Mouse (Mus musculus) heart, adult 2 months (tissue): ENCODE measurements at regions not wholly inside any gene's neighbourhood (a gene's known extent, or its start where the extent isn't known, plus 50 kb on each side); places are given as distances from the start of the nearest gene placed in this dataset.
"Not testable (repeated sequence)": the region's sequence is repeated elsewhere in the genome, so short reads cannot be mapped to it uniquely, and the experiment has no call there.

ENCODE experiments used
- DNase-seq, 2 experiments: peaks; one replicate each; pipeline ENCODE4 v3.0.0; 2021
- H3K27ac ChIP-seq: fragments of 200-600 bp; 2 replicates; pipeline ENCODE4 v1.8.1; 2022
- H3K27me3 ChIP-seq: fragments of 200-500 bp; 2 replicates; pipeline ENCODE4 v1.6.1; 2012; ENCODE audit warnings: mild to moderate bottlenecking, low read length, inconsistent platforms, mixed read lengths; ENCODE audit not compliant: control insufficient read depth, insufficient read depth
- H3K36me3 ChIP-seq: fragments of 200-500 bp; 2 replicates; pipeline ENCODE4 v1.6.1; 2012; ENCODE audit warnings: low read length, inconsistent platforms; ENCODE audit not compliant: control insufficient read depth, insufficient read depth
- H3K4me1 ChIP-seq: fragments of 200-500 bp; 2 replicates; pipeline ENCODE4 v1.6.1; 2011; ENCODE audit warnings: low read length; ENCODE audit not compliant: control insufficient read depth, insufficient read depth
- H3K4me3 ChIP-seq: fragments of 200-600 bp; 2 replicates; pipeline ENCODE4 v1.8.1; 2022
- H3K79me2 ChIP-seq: fragments of 200-500 bp; replicated peaks from 2 replicates; pipeline ENCODE4 v1.6.1; 2012; ENCODE audit warnings: mild to moderate bottlenecking, inconsistent platforms, low read length, moderate library complexity, mixed read lengths; ENCODE audit not compliant: control insufficient read depth, insufficient read depth
- H3K9ac ChIP-seq: fragments of 200-500 bp; 2 replicates; pipeline ENCODE4 v1.6.1; 2012; ENCODE audit warnings: low read depth, mild to moderate bottlenecking, control low read depth, inconsistent platforms, low read length, mixed read lengths
- CTCF ChIP-seq: fragments of 200-600 bp; IDR thresholded peaks from 2 replicates; pipeline ENCODE4 v1.8.1; 2022; ENCODE audit warnings: antibody characterized with exemption, mild to moderate bottlenecking, moderate library complexity
- EP300 ChIP-seq: fragments of 200-500 bp; IDR thresholded peaks from 2 replicates; pipeline ENCODE4 v1.6.1; 2011; ENCODE audit warnings: low read depth, low read length, control low read depth; ENCODE audit not compliant: insufficient read depth
- POLR2A ChIP-seq: fragments of 200-500 bp; IDR thresholded peaks from 2 replicates; pipeline ENCODE4 v1.6.1; 2011; ENCODE audit warnings: mild to moderate bottlenecking, low read depth, low read length, control low read depth; ENCODE audit not compliant: insufficient read depth
- WGBS: fragments of 180-500 bp; shearing (Covaris S2); methylation state at CpG from one replicate; pipeline ENCODE4 v1.1.7; 2018; 5-methylcytosine and 5-hydroxymethylcytosine counted together
- intact Hi-C: fragments of 180-260 bp; cut with DNase I; formaldehyde crosslinking; loops from one replicate; pipeline ENCODE4 v1.15.1; 2025

DNA sequence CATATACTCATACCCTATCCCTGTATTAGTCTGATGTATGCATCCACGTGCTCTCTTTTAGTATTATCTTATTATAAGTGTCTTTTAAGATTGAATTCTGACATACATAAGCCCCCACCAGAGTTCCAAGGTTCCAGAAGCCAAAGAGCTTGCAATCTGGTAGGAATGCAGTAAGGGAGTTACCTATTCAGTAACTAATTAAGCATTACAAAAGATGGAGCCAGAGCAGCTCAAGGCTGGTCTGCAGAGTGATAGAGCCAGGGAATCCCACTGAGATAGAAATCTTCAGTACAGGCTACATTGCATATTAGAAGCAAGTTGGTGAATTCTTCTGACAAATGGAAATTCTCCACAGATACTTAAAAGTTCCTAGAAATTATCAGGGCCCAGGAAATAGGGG is 790.7 kb downstream of the Prdm13 start:
- H3K36me3 ChIP-seq, H3K27ac ChIP-seq, H3K4me1 ChIP-seq, H3K27me3 ChIP-seq, intact Hi-C loops, H3K9ac ChIP-seq, H3K79me2 ChIP-seq, DNase-seq, H3K4me3 ChIP-seq: not testable (repeated sequence)
- 17% methylated on average over 1 of the region's 1 CpGs for WGBS

DNA sequence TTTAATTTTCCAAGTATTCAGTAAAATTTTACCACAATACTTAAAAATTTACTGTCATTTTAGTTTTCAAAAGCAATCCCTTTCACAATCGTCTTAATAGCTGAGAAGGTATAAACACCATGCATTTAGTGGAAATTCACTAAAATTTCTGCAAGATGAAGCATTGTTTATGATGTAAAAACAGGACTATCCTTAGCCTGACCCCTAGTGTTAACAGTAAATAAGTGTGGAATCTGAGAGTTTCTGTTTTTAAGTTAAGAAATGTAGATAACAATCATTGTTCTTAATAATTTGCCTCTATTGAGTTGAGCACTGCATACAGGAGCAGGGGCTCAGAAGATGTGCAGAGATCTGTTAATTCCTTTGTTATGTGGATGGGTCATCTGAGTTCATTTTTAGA is 791.9 kb downstream of the Prdm13 start:
- intact Hi-C loops, result no loop called here

GRCm38 (mm10) chr4:20860696-20861428 is 824.9 kb downstream of the Prdm13 start:
- Histone ChIP-seq H3K27me3 (no peaks in the 10 kb centered on the region), H3K79me2 (no peaks in the 10 kb centered on the region), H3K27ac (no peak overlapping the region), H3K4me1 (no peaks in the 10 kb centered on the region), H3K36me3 (no peaks in the 10 kb centered on the region), H3K4me3 (no peak overlapping the region), H3K9ac (no peak overlapping the region)
- WGBS, result 82% methylated on average over 15 of the region's 15 CpGs
- TF ChIP-seq CTCF, result no peak
- TF ChIP-seq EP300, result no peak
- no peak for TF ChIP-seq POLR2A
- intact Hi-C loops, result no loop called here
- no peak for DNase-seq

More for the DNA sequence above, 791.9 kb downstream of the Prdm13 start:
- H3K36me3 ChIP-seq, result no peaks in the 10 kb centered on the region
- no peaks in the 10 kb centered on the region for H3K27me3 ChIP-seq
- no peaks in the 10 kb centered on the region for H3K79me2 ChIP-seq
- TF ChIP-seq EP300 (no peak), CTCF (peak; percentile 21; the same call in 1 of the 2 replicates)
- DNase-seq, result no peak
- no peaks in the 10 kb centered on the region for H3K4me1 ChIP-seq
- WGBS, result 33% methylated on average over 1 of the region's 1 CpGs
- H3K27ac ChIP-seq, result no peak overlapping the region
- no peak overlapping the region for H3K4me3 ChIP-seq
- H3K9ac ChIP-seq, result no peak overlapping the region

DNA sequence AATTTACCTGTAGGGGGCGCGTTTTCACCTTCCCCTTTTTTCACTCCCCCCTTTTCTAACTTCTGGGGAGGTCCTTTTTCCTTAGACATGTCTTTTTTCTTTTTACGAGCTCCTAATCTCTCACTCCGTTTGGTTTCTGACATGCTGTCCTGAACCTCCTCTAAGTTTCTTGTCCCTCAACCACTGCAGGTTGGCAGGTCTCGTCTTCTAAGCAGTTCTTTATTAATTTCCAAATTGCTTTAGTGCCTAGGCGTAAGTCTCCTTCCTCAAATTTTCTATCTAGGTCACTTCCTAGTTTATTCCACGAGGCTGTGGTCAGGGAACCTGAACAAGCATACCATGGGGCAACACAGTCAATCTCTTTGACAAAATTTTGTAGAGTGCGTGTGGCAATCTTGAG is 825.7 kb downstream of the Prdm13 start:
- H3K79me2 ChIP-seq, intact Hi-C loops, DNase-seq, H3K4me1 ChIP-seq, H3K4me3 ChIP-seq, H3K36me3 ChIP-seq, H3K27ac ChIP-seq, H3K27me3 ChIP-seq, H3K9ac ChIP-seq: not testable (repeated sequence)
- WGBS, result 73% methylated on average over 8 of the region's 8 CpGs

GRCm38 (mm10) chr4:20848424-20848823 is 837.3 kb downstream of the Prdm13 start:
- H3K27ac ChIP-seq, result no peak overlapping the region
- H3K4me3 ChIP-seq, result no peak overlapping the region
- no peaks in the 10 kb centered on the region for H3K36me3 ChIP-seq
- 42% methylated on average over 2 of the region's 2 CpGs for WGBS
- H3K27me3 ChIP-seq, result no peaks in the 10 kb centered on the region
- no peak overlapping the region for H3K9ac ChIP-seq
- TF ChIP-seq CTCF (no peak), POLR2A (no peak), EP300 (no peak)
- H3K79me2 ChIP-seq, result no peaks in the 10 kb centered on the region
- DNase-seq, result no peak
- no peaks in the 10 kb centered on the region for H3K4me1 ChIP-seq
- intact Hi-C loops, result no loop called here

DNA sequence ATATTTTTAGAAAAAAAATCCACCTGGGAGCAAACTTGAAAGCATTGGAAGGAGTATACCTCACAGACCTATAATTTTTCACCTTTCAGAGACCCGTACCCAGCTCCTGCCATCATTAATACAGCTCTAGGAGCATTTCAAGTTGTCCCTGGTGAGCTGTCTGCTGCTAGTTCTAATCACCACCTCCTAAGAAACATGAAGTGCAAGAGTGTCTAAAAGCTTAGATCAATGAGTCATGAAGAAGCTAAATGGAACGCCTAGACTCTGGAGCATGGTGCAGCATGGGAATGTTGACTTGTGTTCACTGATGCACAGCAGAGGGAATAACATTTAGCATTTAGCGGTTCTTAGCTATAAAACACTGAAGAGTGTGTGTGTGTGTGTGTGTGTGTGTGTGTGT is 841.2 kb downstream of the Prdm13 start:
- DNase-seq, result no peak
- H3K27me3 ChIP-seq, result no peaks in the 10 kb centered on the region
- TF ChIP-seq POLR2A (no peak), CTCF (no peak), EP300 (no peak)
- no peak overlapping the region for H3K9ac ChIP-seq
- no peak overlapping the region for H3K4me3 ChIP-seq
- no peaks in the 10 kb centered on the region for H3K79me2 ChIP-seq
- WGBS, result 76% methylated on average over 3 of the region's 3 CpGs
- H3K36me3 ChIP-seq, result no peaks in the 10 kb centered on the region
- intact Hi-C loops, result no loop called here
- H3K27ac ChIP-seq, result no peak overlapping the region
- H3K4me1 ChIP-seq, result no peaks in the 10 kb centered on the region
